Mouse (Mus musculus): Measurements from ENCODE around the gene Gm21961.
"Not testable (repeated sequence)": the region's sequence is repeated elsewhere in the genome, so short reads cannot be mapped to it uniquely, and the experiment has no call there.

Gene Gm21961

DNA sequence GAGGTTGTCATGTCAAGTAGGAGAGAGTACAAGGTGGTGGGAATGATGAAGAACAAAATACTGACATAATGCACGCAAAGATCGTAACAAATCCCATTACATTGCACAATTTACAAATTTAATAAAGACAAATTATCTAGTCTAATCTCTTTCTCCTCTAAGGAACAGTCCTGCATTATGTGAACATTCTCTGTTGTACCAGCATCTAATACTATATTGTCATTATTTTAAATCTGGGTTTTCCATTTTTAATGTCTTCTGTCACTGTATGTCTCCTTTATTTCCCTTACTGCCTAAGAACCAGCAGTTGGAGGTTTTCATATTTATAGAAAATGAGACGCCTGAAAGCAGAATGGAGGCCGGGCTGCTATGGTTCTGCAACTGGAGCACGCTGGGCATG, at the start of gene Gm21961:
Gene Gm21961 (minus strand): TSS at position 101 of the 400 bp plus-strand sequence.
- DNase-seq (ENCODE audit: low read depth, low spot score), result no peak

DNA sequence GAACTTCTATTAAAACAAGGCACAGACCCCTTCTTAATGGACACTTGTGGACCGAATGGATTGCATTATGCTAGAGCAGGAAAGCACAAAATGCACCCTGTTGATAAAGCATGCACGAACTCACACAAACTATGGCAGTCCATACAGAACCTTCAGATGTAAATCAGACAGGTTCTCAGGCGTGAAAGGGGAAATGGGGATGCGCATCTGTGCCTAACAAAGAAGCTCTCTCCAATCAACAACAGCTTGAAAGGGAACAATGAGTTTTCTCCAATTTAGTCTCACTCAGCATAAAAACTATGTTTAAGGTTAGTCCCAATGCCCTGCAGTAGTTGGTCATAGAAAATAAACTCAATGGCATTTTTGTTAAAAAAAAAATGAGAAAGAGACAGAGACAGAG, 27.3 kb upstream of the Gm21961 start:
- DNase-seq (ENCODE audit: low read depth, low spot score), result no peak

DNA sequence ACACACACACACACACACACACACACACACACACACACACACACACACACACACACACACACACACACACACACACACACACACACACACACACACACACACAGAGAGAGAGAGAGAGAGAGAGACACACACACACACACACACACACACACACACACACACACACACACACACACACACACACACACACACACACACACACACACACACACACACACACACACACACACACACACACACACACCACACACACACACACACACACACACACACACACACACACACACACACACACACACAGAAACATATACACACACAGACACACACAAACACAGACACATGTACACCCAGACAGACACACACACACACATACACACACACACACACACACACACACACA, 24.5 kb upstream of the Gm21961 start:
- DNase-seq (ENCODE audit: low read depth, low spot score), result not testable (repeated sequence)

DNA sequence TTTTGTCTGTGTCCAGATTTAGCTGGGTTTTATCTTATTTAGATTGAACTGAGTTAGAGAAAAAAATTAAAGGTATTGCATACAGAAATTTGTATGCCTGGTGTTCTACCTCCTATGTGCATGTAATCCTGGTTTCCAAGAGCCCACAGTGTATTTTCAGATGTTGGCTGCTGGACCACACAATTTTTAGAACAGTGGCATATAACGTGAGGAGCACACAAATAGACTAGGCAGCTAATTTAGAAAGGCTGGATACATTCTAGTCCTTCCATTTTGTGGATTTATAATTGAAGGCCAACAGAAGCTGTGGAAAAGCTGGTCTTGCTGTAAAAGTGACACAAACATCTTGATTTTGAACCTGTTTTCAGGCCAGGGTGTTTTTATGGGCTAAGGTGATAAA, 3.3 kb upstream of the Gm21961 start:
- no peak for DNase-seq (ENCODE audit: low read depth, low spot score)

DNA sequence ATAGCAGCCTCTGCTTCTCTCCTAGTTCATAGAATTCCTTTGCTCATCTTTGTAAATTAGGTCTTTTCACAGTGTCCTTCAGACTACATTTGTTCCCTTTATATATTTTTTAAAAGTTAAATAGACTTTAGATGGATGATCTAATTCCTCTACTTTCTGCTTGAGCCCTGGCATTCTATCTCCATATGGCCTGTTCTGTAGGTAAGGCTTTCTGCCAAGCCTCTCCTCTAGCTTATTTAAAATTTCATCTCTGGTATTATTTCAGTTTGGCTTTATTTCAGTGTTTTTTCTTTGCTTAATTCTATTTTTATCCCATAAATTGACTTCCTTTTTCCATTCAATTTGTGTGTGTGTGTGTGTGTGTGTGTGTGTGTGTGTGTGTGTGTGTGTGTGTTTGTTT, 8.5 kb downstream of the Gm21961 start:
- DNase-seq (ENCODE audit: low read depth, low spot score), result no peak

DNA sequence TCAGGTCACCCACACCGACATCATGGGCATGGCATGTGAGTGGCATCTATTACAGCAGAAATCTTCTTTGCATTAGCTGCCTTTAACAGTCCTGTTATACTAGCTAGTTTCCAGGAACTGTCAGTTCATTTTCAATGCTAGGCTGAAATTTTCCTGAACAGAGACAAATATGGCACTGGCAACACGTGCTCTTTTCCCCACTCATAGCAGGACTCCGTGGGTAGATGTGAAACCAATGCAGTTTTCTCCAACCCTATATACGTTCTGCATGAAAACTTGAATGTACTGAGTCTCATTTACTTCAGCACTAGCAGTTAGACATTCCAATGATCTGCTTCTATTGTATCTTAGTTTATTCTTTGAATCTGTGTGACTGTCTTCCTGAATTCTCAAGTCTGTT, 20.2 kb downstream of the Gm21961 start:
- no peak for DNase-seq (ENCODE audit: low read depth, low spot score)

DNA sequence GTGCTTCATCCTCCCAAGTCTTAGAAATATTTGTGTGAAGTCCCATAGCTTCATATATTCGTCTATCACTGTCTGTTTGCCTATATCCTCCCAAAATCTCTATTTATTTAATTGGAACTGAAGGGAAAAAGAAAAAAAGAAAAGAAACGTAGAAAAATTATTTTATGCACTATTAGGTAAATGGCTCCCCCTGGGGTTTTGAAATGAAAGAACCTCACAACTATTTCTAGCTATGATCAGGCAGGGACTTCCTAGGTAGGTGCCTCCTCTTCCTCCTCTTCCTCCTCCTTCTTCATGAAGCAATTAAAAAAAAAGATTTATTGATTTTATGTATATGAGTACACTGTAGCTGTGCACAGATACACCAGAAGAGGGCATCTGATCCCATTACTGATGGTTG, 34.7 kb downstream of the Gm21961 start:
- no peak for DNase-seq (ENCODE audit: low read depth, low spot score)

DNA sequence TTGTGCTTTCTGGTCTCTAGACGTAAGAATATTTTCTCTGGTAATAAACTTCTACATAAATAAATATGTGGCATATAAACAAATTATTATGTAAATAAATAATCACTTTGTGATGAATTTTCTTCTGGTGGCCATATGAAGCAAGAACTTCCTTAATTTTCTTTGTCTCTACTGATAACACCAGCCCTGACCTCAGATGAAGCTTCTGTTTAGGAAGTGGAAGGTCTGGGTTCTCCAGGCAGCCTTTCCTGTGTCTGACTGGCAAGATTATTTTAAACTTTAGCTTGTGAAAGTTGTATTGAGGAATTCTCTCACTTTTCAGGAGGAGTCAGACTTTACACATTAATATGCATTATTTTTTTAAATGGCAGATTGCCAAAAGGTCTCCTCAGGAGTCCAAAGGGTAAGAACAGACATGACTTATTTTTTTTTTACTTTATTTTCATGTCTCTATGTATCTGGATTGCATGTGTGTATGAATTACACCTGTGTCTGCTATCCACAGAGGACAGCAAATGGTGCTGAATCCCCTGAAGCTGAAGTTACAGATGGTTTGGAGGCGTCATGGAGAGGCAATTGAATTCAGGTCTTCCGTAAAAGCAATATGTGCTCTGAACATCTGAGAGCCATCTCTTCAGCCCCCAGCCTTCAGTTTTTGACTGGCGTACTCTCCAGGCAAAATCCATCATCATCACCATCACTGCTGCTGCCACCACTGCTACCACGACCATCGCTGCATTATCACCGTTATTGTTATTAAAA, 38.5 kb downstream of the Gm21961 start:
- DNase-seq (ENCODE audit: low read depth, low spot score), result no peak

Data from retina, adult 2 months (tissue).